Mouse (Mus musculus): ENCODE results near the gene Clec3a.

Clec3a gene

GRCm38 (mm10) chr8:114417786-114418185, at the start of gene Clec3a:
Gene Clec3a, plus strand, starts transcription at chr8:114418086.
- DNase-seq (ENCODE audit: low spot score) = no peak

DNA sequence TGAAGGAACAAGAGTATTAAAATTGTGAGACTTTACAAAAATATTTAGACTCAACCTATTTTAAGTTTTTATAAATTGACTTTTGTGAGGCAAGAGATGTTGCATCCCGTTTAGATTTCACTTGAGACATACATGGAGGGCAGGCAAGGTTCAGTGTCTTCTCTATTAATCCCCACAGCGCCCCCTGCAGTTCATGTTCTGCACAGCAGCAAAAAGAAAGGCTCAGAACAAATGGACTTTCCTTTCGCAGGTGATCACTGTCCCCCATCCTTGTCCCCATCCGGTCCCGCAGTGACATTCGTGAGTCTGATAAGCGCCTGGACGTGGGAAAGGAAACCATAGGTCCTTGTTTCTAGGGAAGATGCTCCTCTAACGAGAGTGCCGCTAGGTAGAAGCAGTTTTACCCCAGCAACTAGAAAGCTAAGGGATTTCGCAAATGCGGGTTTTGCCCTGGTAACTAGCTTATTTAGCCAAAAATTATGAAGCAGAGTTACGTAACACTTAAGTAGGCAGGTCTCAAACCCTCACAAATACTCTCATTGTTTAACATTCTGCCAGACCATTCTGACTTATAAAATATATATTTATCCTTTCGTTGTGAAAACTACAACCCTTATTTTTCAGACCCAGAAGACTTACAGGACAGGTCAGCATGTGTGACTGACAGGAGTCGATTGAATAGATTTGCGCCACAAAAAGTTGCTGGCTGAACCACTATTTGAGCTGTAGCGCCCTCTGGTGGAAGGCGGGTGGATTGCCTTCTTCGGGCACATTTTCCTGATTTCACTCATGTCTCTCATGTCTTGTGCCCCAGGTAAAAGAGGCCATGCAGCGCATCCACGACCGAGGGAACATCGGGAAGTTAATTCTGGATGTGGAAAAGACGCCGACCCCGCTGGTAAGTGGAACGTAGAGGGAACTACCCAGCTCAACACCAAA, 48.6 kb upstream of the Clec3a start:
- DNase-seq (ENCODE audit: low spot score) = peak; percentile 69

GRCm38 (mm10) chr8:114374390-114374789, 43.5 kb upstream of the Clec3a start:
- no peak for DNase-seq (ENCODE audit: low spot score)

DNA sequence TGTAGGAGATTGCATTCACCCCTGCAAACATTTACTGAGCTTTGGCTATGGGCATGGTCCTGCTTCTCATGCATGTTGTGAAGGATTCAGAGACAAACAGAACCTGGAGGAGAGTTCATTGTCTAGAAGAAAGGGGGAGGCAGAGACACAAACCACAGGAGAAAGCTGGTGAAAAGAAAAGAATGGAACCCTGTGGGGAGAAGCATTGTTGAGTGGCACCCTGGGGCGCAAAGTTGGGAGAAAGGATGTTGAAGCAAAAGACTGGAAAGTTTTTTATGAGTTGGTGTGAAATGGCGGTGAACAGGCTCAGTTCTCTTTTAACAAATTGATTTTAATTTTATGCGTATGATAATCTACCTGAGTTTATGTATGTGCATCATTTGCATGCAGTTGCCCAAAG, 33.7 kb upstream of the Clec3a start:
- DNase-seq (ENCODE audit: low spot score) = no peak

GRCm38 (mm10) chr8:114387494-114387893, 30.4 kb upstream of the Clec3a start:
- DNase-seq (ENCODE audit: low spot score) = no peak

- DNase-seq (ENCODE audit: low spot score) = no peak
Observed at GRCm38 (mm10) chr8:114390465-114391254, 27.2 kb upstream of the Clec3a start.

DNA sequence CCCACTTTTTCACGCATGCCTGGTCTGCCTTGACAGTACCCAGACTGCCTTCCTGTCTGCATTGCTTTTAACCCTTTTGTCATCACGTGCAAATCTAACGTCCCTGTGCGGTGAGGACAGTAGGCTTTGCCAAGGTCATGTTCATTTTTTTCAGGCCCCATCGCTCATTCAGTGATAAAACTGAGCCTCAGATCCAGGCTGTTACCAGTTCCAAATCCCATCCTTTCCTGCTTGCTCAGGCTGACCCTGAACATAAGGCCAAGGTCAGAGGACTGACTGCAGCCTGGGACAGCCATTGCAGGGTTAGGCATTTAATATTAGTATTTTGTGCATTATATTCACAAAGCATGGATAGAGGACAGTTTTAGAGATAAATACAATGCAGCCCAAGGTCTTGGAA, 19.6 kb upstream of the Clec3a start:
- no peak for DNase-seq (ENCODE audit: low spot score)

DNA sequence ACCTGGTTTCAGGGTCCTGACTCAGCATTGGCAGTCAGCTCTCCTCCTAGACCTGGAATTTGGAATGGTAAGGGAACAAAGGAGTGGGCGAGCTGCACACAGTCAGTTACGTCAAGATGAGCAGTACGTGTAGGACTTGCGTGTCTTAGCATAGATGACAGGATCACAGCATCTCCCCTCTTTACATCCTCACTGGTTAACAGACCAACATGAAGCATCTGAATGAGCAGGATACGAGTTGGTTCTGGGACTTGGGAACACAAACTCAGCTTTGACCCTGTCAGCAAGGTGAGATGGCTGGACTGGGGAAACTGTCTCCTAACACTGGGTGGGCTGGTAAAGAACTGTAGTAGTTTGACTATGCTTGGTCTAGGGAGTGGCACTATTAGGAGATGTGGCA, 18.6 kb upstream of the Clec3a start:
- DNase-seq (ENCODE audit: low spot score) = no peak

- DNase-seq (ENCODE audit: low spot score) = no peak
Observed at GRCm38 (mm10) chr8:114401679-114402078, 16.2 kb upstream of the Clec3a start.

GRCm38 (mm10) chr8:114411421-114411820, 6.5 kb upstream of the Clec3a start:
- DNase-seq (ENCODE audit: low spot score) = no peak

DNA sequence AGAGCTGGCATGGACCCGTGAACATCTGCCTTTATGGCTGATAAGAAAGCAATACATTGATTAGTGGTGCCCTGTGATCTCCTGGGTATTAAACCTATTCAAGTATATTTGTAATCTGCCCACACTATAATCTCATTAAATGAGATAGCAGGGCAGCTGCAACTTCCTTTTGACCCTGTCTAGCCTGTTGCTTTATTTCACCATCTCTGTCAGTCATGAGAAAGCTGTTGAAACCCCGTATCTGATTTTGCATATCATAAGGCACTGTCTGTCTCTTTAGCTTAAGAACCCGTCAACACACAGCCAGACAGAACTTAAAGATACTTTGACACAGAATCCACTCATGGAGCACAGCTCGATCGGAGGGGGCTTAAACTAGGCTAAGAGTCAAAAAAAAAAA, 600 bp downstream of the Clec3a start:
- no peak for DNase-seq (ENCODE audit: low spot score)

DNA sequence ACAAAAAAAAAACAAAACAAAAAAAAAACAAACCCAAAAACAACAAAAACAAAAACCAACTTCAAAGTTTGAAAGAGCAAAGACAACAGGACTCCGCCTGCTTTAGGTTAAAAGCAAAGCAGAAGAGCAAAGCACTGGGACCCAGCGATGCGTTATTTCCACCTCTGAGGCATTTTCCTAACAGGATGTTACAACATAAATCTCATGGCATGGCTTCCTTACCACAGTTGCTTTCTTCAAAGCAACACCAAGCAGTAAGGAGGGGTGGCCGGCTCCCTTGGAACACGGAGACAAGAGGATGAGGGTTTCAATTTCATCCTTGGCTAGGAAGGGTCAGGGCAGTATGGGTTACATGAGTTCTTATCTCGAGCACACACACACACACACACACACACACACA, 1.0 kb downstream of the Clec3a start:
- no peak for DNase-seq (ENCODE audit: low spot score)

DNA sequence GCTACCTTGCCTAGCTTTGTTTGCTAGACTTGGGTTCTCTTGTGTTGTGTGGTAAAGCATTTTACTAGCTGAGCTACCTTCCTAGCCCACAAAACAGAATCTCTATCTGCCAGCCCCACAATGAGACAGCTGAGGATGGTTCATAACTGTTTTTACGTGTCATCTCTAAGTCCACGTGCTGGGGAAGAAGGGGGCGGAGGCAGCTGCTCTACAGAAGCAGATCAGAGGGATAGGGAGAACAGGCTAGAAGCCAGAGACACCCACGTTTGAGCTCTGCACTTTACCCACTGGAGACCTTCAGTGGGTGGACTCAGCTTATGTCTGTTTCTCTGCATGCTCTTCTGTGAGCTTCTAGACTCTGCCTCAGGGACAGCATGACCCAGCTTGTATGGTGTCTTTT, 3.7 kb downstream of the Clec3a start:
- no peak for DNase-seq (ENCODE audit: low spot score)

DNA sequence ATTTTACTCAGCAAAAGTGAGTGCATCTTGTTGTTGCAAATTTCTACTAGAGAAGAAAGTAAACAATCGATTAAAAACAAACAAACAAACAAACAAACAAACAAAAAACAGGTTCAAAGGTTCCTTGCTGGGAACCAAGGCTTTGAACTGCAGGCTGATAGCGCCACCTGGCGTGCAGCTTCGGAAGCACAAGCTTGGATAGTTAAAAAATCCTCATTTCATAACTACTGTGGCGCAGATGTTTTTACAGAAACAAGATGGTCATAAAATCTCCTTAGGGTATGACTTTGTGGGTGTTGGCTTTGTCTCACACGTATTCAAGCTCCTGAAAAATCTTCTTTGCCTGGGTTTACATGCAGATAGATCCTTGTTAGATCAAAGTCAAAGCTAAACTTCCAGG, 20.4 kb downstream of the Clec3a start:
- DNase-seq (ENCODE audit: low spot score) = peak; percentile 61

- DNase-seq (ENCODE audit: low spot score) = peak; percentile 99
Observed at GRCm38 (mm10) chr8:114439334-114440204, 21.7 kb downstream of the Clec3a start, which contains the start of gene Wwox. Gene Wwox, plus strand, starts transcription at chr8:114439655.

GRCm38 (mm10) chr8:114440205-114440589, 22.3 kb downstream of the Clec3a start:
- DNase-seq (ENCODE audit: low spot score) = no peak

DNA sequence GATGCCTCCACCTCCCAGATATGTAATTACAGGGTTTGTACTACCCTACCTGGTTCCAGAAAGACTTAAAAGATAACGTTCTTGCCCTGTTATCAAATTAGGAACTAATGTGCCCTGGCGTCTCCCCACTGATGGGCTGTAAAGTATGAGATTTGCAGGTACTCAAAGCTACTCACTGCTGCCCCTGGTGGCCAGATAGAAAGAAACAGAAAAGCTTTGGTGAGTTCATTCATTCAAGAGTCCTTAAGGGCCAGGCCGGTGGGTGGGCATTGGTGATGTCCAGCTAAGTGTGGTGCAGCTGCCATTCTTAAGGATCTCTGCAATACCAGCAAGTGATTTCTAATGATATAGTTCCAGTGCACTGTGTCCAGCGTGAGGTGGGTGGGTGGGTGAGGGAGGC, 23.7 kb downstream of the Clec3a start:
- no peak for DNase-seq (ENCODE audit: low spot score)

GRCm38 (mm10) chr8:114446884-114447283, 29.0 kb downstream of the Clec3a start:
- no peak for DNase-seq (ENCODE audit: low spot score)

DNA sequence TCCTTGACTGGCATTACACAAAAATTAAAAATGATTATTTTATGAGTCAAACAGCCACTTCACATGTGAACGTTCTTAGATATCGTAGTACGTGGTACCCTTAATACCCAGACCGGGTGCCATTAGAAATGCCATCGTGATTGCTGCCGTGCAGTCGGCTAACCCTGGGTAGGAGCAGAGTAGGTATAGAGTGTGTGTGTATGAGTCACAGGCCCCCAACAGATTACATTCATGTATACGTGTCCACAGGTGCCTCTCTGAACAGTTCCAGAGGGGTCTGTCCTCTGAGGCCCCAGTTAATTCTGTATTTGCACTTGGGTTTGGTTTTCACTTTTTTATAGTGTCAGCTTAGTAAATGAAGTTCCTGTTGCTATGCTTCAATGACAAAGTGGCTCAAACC, 34.4 kb downstream of the Clec3a start:
- DNase-seq (ENCODE audit: low spot score) = no peak

DNA sequence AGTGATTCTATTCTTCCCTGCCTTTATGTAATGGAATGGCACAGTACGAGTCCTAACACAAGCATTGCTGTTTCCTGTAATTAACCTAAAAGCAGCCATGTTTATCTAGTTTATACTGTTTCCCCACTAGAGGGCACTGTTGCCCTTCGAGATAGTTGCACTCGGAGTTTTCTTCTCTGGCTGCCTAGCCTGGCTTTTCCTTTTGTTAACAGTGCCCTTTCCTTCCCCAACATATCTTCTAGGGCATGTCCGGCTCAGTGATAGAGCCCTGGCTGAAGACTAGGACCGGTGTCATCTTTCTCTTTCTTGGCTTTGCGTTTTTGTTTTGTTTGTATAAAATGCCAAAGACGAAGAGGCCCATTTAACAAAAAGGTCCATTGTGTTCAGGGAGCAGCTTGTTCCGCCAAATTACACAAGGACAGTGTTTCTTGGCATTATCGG, 34.9 kb downstream of the Clec3a start:
- DNase-seq (ENCODE audit: low spot score) = peak; percentile 68

DNA sequence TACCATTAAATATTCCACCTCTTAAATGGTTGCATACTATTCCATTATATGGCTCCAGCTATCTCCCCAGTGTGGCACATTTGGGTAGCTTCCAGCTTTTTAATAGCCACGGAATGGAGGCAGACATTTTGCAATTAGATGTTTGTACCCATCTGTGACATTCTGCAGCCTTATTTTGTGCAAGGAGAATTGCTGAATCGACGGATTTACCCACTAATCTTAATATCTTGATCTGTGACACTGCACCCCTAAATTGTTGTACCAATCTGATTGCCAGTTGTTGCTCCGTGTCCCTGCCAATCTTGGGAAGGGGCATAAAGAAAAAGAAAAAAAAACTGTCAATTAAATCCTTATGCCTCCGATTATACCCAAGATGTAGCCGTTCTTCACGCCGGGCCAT, 37.4 kb downstream of the Clec3a start:
- no peak for DNase-seq (ENCODE audit: low spot score)

DNA sequence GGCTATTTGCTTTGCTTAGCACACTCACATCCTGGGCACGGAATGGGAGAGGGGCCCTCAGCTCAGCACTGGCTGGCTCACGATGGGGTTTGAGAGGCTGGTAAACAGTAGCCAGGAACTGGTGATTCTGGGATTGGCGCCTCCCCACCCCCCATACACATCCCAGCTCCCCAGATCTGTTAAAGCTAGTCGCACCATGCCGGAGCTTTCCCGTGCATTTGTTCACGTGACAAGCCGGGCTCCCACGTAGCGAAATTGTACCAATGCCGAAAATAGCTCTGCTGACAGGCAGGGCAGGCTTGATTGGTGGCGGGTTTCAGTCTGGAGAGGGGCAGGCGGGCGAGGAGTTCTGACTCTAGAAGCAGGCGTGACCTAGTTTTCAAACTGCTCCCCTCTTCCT, 38.1 kb downstream of the Clec3a start:
- DNase-seq (ENCODE audit: low spot score) = no peak
